Mouse (Mus musculus): ENCODE results near the gene Tgif2.
"Not testable (repeated sequence)": the region's sequence is repeated elsewhere in the genome, so short reads cannot be mapped to it uniquely, and the experiment has no call there.

Gene Tgif2

GRCm38 (mm10) chr2:156874760-156875510 lies 35.1 kb downstream of the Tgif2 start:
- DNase-seq (ENCODE audit: low spot score): no peak

GRCm38 (mm10) chr2:156877726-156878125 lies 37.9 kb downstream of the Tgif2 start:
- DNase-seq (ENCODE audit: low spot score): no peak

- no peak for DNase-seq (ENCODE audit: low spot score)
Measured at GRCm38 (mm10) chr2:156879541-156879940, 39.7 kb downstream of the Tgif2 start.

GRCm38 (mm10) chr2:156882431-156883001 lies 42.7 kb downstream of the Tgif2 start:
- DNase-seq (ENCODE audit: low spot score): no peak

GRCm38 (mm10) chr2:156884396-156885211 lies 44.8 kb downstream of the Tgif2 start:
- DNase-seq (ENCODE audit: low spot score): no peak

GRCm38 (mm10) chr2:156885666-156886065 lies 45.9 kb downstream of the Tgif2 start:
- DNase-seq (ENCODE audit: low spot score): not testable (repeated sequence)

GRCm38 (mm10) chr2:156886084-156886631 lies 46.4 kb downstream of the Tgif2 start:
- no peak for DNase-seq (ENCODE audit: low spot score)

GRCm38 (mm10) chr2:156887017-156887416 lies 47.2 kb downstream of the Tgif2 start, which contains the start of gene Sla2:
Sla2 (minus strand) TSS chr2:156887192.
- no peak for DNase-seq (ENCODE audit: low spot score)

GRCm38 (mm10) chr2:156888490-156888889 lies 48.7 kb downstream of the Tgif2 start:
- no peak for DNase-seq (ENCODE audit: low spot score)

- DNase-seq (ENCODE audit: low spot score): no peak
Measured at GRCm38 (mm10) chr2:156892240-156892639, 52.4 kb downstream of the Tgif2 start.

- no peak for DNase-seq (ENCODE audit: low spot score)
Measured at GRCm38 (mm10) chr2:156892821-156893220, 53.0 kb downstream of the Tgif2 start.

- DNase-seq (ENCODE audit: low spot score): no peak
Measured at GRCm38 (mm10) chr2:156894496-156895265, 54.9 kb downstream of the Tgif2 start.

GRCm38 (mm10) chr2:156896384-156896914 lies 56.6 kb downstream of the Tgif2 start:
- no peak for DNase-seq (ENCODE audit: low spot score)

- no peak for DNase-seq (ENCODE audit: low spot score)
Measured at GRCm38 (mm10) chr2:156897034-156897433, 57.2 kb downstream of the Tgif2 start.

GRCm38 (mm10) chr2:156898374-156898773 lies 58.6 kb downstream of the Tgif2 start:
- DNase-seq (ENCODE audit: low spot score): no peak

- DNase-seq (ENCODE audit: low spot score): no peak
Measured at GRCm38 (mm10) chr2:156899184-156899583, 59.4 kb downstream of the Tgif2 start.

- no peak for DNase-seq (ENCODE audit: low spot score)
Measured at GRCm38 (mm10) chr2:156901344-156901743, 61.5 kb downstream of the Tgif2 start.

GRCm38 (mm10) chr2:156901883-156902282 lies 62.1 kb downstream of the Tgif2 start:
- DNase-seq (ENCODE audit: low spot score): no peak

- DNase-seq (ENCODE audit: low spot score): not testable (repeated sequence)
Measured at GRCm38 (mm10) chr2:156902411-156902810, 62.6 kb downstream of the Tgif2 start.

GRCm38 (mm10) chr2:156903367-156903766 lies 63.6 kb downstream of the Tgif2 start:
- no peak for DNase-seq (ENCODE audit: low spot score)
